Mouse (Mus musculus): ENCODE data around the gene Tmem50a. TPM values are rescaled to one million over a fixed set of nuclear protein-coding genes. Genes with fewer than 3 reads are reported as not detected.
"Not testable (repeated sequence)": the region's sequence is repeated elsewhere in the genome, so short reads cannot be mapped to it uniquely, and the experiment has no call there.

Tmem50a gene
- total RNA-seq, 2 experiments from 2014 or later, result 57.7 to 67.6 TPM

DNA sequence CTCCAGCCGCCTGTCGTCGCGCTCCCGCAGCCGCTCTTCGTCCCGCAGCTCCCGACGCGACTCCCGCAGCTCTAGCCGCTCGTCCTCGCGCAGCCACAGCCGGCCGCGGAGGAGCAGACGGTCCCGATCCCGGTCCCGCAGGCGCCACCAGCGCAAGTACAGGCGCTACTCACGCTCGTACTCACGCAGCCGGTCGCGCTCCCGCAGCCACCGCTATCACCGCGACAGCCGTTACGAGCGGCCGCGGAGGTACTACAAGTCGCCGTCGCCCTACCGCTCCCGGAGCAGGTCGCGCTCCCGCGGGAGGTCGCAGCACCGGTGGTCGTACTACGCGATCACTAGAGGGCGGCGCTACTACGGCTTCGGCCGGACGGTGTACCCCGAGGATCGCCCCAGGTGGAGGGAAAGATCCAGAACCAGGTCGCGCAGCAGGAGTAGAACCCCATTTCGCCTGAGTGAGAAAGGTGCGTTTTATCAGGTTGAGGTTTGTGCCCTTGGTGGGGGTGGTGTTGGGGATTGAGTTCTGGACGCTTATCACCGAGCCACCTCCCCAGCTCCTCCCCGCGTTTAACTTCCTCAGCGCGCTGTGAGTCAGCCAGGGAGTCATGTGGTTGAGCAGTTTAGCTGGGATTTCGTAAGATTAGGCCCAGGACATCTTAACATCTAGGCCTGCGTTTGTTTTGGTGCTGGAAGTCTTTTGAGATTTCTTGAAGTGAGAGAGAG lies 9.4 kb upstream of the Tmem50a start:
- peak; percentile 63 for DNase-seq (ENCODE audit: low spot score)
- intact Hi-C loops (cut with DNase I), result no loop called here

DNA sequence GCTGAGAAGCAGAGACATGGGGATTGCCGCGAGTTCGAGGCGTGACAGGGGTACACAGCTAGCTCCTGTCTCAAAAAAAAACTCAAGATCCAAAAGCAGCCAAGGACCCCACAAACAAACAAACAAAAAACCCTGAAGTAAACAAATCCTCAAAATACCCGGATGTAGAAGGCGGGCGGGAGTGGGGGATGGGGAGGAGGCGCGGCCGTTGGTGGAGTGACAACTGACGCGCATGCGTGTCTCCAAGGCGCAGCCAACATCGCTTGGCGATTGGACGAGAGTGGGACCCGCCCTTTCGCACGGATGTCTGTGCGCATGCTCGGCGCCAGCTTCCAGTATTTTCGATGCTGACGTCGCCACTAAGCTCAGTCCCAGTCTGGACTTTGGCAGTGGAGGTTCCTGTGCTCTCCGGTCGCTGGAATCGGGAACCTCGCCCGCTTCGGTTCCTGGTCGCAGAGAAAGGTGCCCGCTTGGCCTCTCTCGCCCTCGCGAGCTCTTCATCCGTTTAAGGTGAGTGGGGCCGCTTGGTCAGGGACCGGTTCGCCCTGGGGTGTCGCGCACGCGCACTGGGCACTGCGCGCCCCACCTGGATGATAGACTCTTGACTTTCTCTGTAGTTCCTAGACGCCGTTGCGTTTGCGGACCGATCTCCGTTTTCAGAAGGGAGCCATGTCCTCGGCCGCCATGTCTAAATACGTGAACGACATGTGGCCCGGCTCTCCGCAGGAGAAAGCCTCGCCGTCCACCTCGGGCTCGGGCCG lies 8.6 kb upstream of the Tmem50a start, which contains the start of gene Rsrp1:
Gene Rsrp1, plus strand, starts transcription at position 335 of the 761 bp plus-strand sequence.
- peak; percentile 97 for DNase-seq (ENCODE audit: low spot score)
- intact Hi-C loops (cut with DNase I), result no loop called here

DNA sequence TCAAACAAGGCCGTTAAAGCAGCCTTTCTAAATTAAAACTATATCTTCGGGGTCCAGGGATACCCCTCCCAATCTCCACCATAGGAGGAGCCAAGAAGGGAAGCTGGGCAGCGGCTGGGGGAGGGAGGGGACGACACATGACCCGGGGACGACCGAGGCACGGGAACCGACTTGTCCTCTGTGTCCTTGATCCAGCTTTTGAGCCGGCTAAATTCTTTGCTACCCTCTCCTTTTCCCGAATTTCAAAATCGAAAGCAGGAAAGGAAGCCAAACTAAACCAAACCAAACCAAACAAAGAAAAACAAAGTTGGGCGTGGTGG lies 8.1 kb upstream of the Tmem50a start:
- peak; percentile 52 for DNase-seq (ENCODE audit: low spot score)
- intact Hi-C loops (cut with DNase I), result no loop called here

DNA sequence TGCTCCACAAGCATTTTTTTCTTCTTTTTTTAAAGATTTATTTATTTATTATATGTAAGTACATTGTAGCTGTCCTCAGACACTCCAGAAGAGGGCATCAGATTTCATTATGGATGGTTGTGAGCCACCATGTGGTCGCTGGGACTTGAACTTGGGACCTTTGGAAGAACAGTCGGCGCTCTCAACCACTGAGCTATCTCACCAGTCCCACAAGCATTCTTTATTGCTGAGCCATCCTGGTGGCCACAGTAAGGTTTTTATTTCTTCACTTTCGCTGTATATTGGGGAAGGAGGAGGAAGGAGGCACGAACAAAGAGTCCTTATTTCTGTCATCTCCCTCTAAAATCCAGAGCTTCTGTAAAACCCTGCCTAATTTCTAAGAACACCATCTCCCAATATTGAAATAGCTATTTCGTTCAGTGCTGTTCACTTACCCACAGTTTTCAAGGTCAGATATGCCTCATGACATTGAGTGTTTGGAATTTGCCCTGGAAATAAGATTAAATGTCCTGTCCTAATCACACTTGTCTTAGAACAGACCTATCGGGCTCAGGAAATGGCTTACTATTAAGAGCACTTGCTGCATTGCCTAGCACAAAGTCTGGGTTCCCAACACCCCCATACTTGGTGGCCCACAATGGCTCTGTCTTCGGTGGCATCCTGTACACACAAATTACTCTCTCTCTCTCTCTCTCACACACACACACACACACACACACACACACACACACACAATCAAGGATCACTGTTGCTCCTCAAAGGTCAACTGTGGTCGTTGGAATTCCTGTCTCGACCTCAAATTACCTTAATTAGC lies 7.5 kb upstream of the Tmem50a start:
- intact Hi-C loops (cut with DNase I), result no loop called here
- no peak for DNase-seq (ENCODE audit: low spot score)

DNA sequence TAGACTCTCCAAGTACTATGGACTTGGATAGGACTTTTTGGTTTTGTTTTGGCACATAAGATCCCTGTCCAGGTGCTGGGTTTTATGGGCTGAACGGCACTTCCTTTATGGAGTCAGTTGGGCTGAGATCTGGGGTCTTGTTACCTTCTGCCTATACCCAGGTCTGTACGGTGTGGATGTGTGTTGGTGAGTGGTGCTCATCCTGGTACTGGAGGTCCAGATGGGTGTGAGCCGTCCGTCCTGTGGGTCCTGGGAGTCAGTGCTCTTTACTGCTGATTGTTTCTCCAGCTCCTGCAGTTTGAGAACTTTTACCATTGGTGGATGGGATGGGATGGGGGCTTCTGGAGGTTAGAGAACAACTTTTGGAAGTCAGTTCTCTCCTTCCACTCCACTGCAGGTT lies 6.9 kb upstream of the Tmem50a start:
- intact Hi-C loops (cut with DNase I), result no loop called here
- DNase-seq (ENCODE audit: low spot score), result no peak

DNA sequence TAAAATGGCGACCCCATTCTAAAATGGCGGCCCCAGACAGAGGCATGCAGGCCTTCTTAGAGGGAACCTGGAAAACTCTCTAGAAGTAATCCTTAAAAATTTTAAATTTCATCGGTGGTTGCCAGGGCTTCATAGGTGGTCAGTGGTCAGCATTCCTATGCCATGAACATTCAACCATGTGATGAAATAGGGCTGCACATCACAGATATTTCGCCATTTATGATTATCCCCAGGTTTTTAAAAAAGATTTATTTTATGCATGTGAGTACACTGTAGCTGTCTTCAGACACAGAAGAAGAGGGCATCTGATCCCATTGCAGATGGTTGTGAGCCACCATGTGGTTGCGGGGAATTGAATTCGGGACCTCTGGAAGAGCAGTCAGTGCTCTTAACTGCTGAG lies 5.8 kb upstream of the Tmem50a start:
- intact Hi-C loops (cut with DNase I), result no loop called here
- DNase-seq (ENCODE audit: low spot score), result no peak

DNA sequence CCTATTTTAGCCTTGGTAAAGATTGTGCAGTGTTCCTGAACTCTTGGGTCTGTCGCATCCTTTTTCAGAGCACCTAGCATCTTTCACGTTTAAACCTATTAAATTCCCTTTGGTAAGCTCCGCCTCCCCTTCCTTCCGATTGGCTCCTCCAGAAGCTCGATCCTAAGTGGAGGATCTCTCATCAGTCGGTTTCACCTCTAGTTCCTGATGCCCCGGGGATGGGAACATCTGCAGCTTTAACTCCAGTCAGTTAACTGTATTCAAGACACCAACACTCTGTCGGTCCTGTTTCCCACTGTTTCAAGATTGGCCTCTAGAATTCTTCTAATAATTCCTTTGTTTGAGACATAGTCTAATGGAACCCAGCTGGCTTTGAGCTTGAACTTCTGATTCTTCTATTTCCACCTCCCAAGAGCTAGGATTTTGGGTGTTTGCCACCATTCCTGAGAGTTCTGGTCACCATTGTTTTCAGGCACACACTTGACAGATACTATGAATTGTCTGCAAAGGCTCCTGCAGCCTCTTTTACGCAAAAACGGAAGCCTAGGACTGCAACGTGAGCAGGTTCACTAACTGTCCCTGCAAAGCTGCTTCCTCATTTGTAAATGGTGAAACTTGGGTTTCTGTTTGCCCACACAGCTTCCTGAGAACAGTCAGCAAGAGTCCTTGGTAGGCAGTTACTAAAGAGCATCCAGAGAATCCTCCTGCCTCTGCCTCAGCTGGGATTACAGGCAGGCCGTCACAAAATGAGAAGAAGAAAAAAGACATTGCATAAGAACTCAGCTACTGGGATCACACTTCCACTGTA lies 5.1 kb upstream of the Tmem50a start:
- no peak for DNase-seq (ENCODE audit: low spot score)
- intact Hi-C loops (cut with DNase I), result no loop called here

DNA sequence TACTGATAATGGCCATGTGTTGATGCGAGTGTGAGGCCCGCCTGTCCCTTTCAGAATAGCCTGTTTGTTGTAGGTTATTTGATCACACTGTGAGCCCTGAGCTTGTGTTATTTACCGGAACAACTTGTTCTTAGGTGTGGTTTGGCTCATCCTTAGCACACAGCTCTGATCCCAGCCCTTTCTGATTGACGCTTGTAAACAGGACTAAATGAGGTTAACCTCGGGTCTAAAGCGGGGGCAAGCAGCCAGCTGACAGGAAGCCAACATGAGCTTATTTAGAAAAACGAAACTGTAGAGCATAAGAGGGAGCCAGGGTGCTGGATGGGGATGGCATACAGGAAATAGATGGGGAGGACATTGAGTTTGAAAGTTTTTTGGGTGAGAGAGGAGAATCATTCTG lies 3.6 kb upstream of the Tmem50a start:
- DNase-seq (ENCODE audit: low spot score), result peak; percentile 57
- intact Hi-C loops (cut with DNase I), result no loop called here

DNA sequence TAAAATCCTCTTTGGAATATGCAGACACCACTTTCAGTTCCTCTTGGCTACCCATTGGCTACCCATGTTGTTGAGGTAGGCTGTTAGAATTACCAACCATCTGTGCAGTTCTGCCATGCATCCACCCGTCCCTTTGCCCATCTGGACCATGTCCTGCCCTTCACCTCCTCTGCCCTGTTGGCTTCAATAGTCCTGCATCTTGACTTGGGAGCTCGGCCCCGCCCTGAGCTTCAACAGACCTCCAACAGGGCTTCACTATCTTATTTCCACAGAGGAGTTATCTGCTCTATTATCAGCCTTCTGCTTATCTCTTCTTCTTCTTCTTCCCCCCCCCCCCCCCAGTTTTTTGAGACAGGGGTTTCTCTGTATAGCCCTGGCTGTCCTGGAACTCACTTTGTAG lies 2.4 kb upstream of the Tmem50a start:
- intact Hi-C loops (cut with DNase I), result no loop called here
- no peak for DNase-seq (ENCODE audit: low spot score)

DNA sequence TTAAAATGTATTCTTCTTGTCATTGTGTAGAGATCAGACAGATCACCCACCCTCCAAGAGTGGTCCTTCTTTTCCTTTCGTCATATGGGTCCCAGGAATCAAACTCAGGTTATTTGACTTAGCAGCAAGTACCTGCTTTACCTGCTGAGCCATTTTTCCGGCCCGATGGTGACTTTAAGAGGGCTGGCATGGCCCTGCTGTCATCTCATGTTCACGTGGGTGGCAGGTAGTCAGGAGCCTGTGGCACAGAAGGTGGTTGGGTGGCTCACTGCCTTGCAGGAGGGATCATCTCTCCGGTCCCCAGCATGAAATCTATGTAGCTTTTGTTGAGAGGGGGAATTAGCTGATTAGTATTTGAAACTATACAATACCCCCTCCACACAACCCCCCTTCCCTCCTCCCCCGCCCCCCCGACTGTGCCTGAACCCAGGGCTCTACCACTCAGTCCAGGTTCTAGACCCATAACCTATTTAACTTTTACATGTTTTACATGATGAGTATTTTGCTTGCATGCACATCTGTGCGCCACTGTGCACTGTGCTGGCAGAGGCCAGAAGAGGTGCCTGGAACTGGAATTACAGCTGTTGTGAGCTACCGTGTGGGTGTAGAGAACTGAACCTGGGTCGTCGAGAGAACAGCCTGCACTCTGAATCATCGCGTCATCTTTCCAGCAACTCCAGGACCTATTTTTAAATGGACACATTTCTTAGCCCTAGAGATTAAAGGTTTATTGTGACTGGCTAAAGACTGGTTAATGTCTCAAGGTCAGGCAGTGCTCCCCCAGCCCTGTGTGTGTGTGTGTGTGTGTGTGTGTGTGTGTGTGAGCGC lies 613 bp upstream of the Tmem50a start:
- no peak for DNase-seq (ENCODE audit: low spot score)
- intact Hi-C loops (cut with DNase I), result no loop called here

DNA sequence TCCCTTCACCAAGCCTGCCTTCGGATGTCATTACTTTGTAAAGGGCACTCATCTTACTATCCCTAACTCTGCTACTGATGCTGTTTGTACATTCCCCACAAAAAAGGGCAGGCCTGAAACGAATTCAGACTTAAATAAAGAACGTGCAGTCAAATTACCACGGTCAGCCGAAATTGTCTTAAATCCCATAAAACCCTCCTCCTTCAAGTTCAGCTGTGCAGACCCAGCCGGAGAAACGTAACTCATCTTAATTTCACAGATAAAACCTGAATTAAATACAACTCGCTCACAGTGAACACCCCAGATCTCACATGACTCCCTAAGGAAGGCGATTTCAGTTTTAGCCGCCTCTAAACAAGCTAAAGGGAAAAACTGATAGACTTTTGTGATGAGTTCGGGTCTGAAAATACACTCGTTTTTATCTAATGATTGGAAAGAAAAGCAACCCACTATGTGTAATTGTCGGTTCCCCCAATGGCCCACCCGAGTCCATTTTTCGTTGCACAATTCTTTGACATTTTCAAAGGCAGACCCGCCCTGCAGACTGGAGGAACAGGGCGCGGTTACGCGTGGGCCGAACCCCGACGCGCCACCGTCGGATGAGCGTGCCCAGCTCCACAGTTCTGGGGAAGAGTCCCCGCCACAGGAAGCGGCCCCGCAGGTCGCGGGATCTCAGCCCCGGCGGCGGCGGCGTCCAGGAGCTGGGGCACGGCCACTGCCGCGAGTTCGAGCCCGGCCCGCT lies 531 bp downstream of the Tmem50a start:
- intact Hi-C loops (cut with DNase I), result no loop called here
- no peak for DNase-seq (ENCODE audit: low spot score)

DNA sequence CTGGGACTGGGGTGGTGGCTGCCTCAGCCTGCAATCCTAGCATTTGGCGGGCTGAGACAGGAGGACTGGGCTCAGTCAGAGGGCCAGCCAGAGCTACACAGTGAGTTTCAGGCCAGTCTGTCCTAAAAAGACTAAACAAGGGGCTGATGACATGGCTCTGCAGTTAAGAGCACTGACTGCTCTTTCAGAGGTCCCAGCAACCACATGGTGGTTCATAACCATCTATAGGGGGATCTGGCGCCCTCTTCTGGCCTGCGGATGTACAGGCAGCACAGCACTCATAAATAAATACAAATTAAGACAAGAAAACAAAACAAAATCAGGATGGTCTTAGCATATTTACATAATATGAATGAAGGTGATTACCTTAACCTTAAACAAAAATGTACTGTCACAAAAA lies 1.4 kb downstream of the Tmem50a start:
- intact Hi-C loops (cut with DNase I), result no loop called here
- DNase-seq (ENCODE audit: low spot score), result no peak

DNA sequence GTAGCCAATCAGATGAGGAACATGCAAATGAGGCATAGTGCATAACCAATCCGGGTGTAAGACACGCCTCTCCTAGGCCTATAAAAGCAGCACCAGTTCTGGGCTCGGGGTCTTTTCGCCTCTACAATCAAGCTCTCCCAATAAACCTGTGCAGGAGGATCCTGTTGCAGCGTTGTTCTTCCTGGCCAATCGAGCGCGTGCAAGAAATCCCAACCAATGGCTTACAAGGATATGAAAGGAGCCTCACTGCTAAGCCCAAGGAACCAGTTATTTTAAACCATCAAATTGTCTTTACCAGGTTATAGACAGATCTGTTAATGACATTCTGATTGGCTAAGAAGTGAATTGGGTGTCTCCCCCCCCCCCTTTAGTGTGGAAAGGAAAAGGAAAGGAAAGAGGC lies 3.4 kb downstream of the Tmem50a start:
- intact Hi-C loops (cut with DNase I); DNase-seq (ENCODE audit: low spot score): not testable (repeated sequence)

DNA sequence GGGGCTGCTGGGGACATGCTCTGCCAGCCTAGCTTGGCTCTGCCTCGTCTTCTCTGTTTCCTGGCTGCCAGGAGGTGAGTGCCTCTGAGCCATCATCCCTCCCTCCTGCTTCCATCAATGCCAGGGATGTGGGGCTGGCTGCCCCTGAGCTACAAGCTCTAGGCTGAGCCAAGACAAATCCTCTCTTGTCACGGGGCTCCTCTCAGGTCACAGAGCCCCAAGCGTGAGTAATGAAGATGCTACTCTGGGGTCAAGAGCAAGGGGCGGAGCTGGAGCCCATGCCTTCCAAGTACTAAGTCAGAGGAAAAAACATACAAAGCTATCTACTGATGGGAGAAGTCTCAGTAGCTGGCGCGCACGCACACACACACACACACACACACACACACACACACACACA lies 11.8 kb downstream of the Tmem50a start:
- intact Hi-C loops (cut with DNase I), result no loop called here
- DNase-seq (ENCODE audit: low spot score), result no peak

DNA sequence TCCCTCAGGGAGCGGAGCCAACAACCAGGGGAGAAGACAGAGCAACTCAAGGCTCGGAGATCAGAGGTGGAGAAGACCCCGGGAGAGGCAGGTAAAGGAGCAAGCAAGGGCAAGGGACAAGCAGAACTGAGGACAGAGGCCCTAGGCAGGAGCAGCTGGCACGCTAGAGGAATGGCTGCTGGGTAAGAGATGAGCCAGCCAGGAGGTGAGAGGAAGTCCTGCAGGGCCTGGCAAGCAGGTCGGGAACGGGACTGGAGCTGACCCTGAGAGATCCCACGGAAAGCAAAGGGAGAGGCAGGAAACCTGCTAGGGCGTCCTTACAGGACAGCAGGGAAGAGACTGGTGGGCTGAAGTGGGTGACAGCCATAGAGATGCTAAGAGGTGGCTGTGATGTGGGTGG lies 13.7 kb downstream of the Tmem50a start:
- DNase-seq (ENCODE audit: low spot score), result no peak
- intact Hi-C loops (cut with DNase I), result no loop called here

DNA sequence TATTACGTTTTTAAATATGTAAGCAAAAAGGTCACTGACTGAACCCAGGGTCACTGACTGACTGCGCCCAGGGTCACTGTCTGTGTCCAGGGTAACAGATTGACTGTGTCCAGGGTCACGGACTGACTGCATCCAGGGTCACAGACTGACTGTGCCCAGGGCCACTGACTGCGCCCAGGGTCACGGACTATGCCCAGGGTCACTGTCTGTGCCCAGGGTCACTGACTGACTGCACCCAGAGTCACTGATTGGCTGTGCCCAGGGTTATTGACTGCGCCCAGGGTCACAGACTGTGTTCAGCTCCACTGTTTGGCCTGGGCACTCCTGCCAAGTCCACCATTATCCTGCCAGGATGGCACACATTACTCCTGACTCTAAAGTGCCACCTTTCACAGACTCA lies 17.6 kb downstream of the Tmem50a start:
- DNase-seq (ENCODE audit: low spot score), result no peak
- intact Hi-C loops (cut with DNase I), result no loop called here

DNA sequence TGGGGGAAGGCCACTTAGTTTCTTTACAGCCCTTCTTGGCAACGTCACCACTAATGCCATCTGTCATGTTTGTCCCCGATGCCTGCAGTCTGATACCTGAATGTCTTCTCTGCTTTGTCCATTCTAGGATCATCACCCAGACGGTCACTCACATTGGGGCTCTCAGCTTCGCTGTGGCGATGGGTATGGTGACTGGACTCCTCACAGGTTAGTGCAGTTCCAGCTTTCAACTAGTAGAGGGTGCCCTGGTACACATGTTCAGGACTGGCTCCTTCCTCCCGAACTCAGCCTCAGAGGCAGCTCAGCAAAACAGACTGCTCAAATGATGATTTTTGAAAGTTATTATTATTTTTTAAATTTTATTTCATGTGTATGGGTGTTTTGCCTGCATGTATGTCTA lies 22.7 kb downstream of the Tmem50a start:
- intact Hi-C loops (cut with DNase I), result no loop called here
- DNase-seq (ENCODE audit: low spot score), result no peak

DNA sequence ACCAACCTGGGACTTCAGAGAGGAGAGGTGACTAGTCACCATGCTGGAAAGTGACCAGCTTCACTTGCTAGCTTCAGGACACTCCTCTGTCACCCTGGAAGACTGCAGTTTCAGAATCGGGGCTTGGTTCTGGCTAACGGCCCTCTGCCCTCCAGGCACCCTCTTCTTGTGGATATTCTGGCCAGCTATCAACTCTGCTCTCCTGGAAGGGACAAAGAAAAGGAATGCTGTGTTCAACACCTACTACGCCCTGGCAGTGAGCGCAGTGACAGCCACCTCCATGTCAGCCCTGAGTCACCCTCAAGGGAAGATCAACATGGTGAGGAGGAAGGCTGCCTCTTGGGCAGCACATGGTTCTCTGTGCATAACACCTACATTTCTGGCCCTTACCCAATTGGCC lies 30.5 kb downstream of the Tmem50a start:
- no peak for DNase-seq (ENCODE audit: low spot score)
- intact Hi-C loops (cut with DNase I), result loop anchor here (10.0 kb wide), 1 partner anchor 340 kb away; no protein-coding TSS in a partner anchor

Measured in heart, postnatal 25 days (tissue).